In genomic region chr3:52634353-52634752, GRCm38 (mm10) we compare ENCODE assay signal across 8 mouse cellular contexts.
A peak's percentile ranks its signal among the peaks of the same experiment; 100 is the strongest.
DNase-seq lines count a peak whose midpoint lies in the region; ATAC-seq and TF ChIP-seq lines count a peak whose summit lies in the region.

No protein-coding gene starts in this region.

- DNase-seq in liver = peak; percentile 12
- DNase-seq in heart, postnatal 0 days (ENCODE audit: low spot score) = peak; percentile 44
- peak; percentile 76 for DNase-seq in lung, postnatal 25 days (ENCODE audit: low spot score)
- DNase-seq in thymus, postnatal 14 days = peak; percentile 76
- DNase-seq in forebrain, embryonic 11.5 days (ENCODE audit: low spot score) = no peak
- no peak for DNase-seq in ovary, postnatal 10 days (ENCODE audit: low spot score)
- DNase-seq in ovary, postnatal 14 days (ENCODE audit: low spot score) = no peak

- 22% methylated on average over 6 of the region's 6 CpGs for WGBS in liver, embryonic 12.5 days (ENCODE audit: insufficient replicate concordance)
- WGBS in heart, postnatal 0 days = 48% methylated on average over 6 of the region's 6 CpGs
- WGBS in forebrain, embryonic 11.5 days = 71% methylated on average over 6 of the region's 6 CpGs

- H3K27ac ChIP-seq in liver, embryonic 12.5 days = no peak overlapping the region
- H3K27ac ChIP-seq in heart, postnatal 0 days (ENCODE audit: low read depth) = peak overlapping the region; percentile 12; the same call in 1 of the 2 replicates
- no peak overlapping the region for H3K27ac ChIP-seq in forebrain, embryonic 11.5 days (ENCODE audit: low read depth, low read length)

- H3K4me1 ChIP-seq in liver, embryonic 12.5 days = peaks cover 4% of the 10 kb centered on the region; the same call in 1 of the 2 replicates
- H3K4me1 ChIP-seq in heart, postnatal 0 days (ENCODE audit: control insufficient read depth, insufficient read depth) = peaks cover 4% of the 10 kb centered on the region; the same call in 1 of the 2 replicates
- no peaks in the 10 kb centered on the region for H3K4me1 ChIP-seq in forebrain, embryonic 11.5 days (replicated peaks; ENCODE audit: control insufficient read depth, insufficient read depth, low read length)

- no peak for TF ChIP-seq CTCF in heart, postnatal 0 days (IDR thresholded peaks at IDR 0.05; ENCODE audit: low read depth)

- H3K27me3 ChIP-seq in liver, embryonic 12.5 days (replicated peaks) = no peaks in the 10 kb centered on the region
- no peaks in the 10 kb centered on the region for H3K27me3 ChIP-seq in heart, postnatal 0 days (ENCODE audit: control insufficient read depth, insufficient read depth, low read length)
- no peaks in the 10 kb centered on the region for H3K27me3 ChIP-seq in forebrain, embryonic 11.5 days (ENCODE audit: control insufficient read depth, insufficient read depth, low read length)

- no peak overlapping the region for H3K4me3 ChIP-seq in liver, embryonic 12.5 days
- H3K4me3 ChIP-seq in heart, postnatal 0 days (ENCODE audit: low read depth, low read length) = no peak overlapping the region
- H3K4me3 ChIP-seq in forebrain, embryonic 11.5 days (ENCODE audit: low read depth, low read length) = no peak overlapping the region

- TF ChIP-seq EP300 in heart, postnatal 0 days (IDR thresholded peaks at IDR 0.05; ENCODE audit: low read depth) = no peak

- no peak for ATAC-seq in liver, embryonic 12.5 days
- peak; percentile 55 for ATAC-seq in heart, postnatal 0 days (ENCODE audit: insufficient read depth, low read depth)
- no peak for ATAC-seq in forebrain, embryonic 11.5 days (replicated peaks; ENCODE audit: low FRiP score)

- H3K4me2 ChIP-seq in liver, embryonic 12.5 days = no peak overlapping the region
- no peak overlapping the region for H3K4me2 ChIP-seq in heart, postnatal 0 days (ENCODE audit: low read depth, low read length)
- no peak overlapping the region for H3K4me2 ChIP-seq in forebrain, embryonic 11.5 days (ENCODE audit: low read depth, low read length, severe bottlenecking)

- H3K9me3 ChIP-seq in liver, embryonic 12.5 days (replicated peaks) = no peaks in the 10 kb centered on the region
- H3K9me3 ChIP-seq in heart, postnatal 0 days (replicated peaks; ENCODE audit: control insufficient read depth, low read length) = no peaks in the 10 kb centered on the region
- no peaks in the 10 kb centered on the region for H3K9me3 ChIP-seq in forebrain, embryonic 11.5 days (ENCODE audit: control insufficient read depth, low read length)

- H3K9ac ChIP-seq in liver, embryonic 12.5 days = no peak overlapping the region
- H3K9ac ChIP-seq in heart, postnatal 0 days (replicated peaks; ENCODE audit: low read depth, low read length) = no peak overlapping the region
- no peak overlapping the region; the same call in 1 of the 2 replicates for H3K9ac ChIP-seq in forebrain, embryonic 11.5 days (ENCODE audit: low read length)

- no peaks in the 10 kb centered on the region for H3K36me3 ChIP-seq in liver, embryonic 12.5 days
- H3K36me3 ChIP-seq in heart, postnatal 0 days (replicated peaks; ENCODE audit: control insufficient read depth, insufficient read depth, low read length) = no peaks in the 10 kb centered on the region
- no peaks in the 10 kb centered on the region for H3K36me3 ChIP-seq in forebrain, embryonic 11.5 days (ENCODE audit: control insufficient read depth, insufficient read depth, low read length)

Comparison
In these comparisons a context has a peak if more than half of its experiments do, and no peak if none do; other contexts are left out.
1. DNase-seq: peak in liver (single experiment), heart, postnatal 0 days (single experiment), lung, postnatal 25 days (single experiment) and thymus, postnatal 14 days (single experiment); none in forebrain, embryonic 11.5 days (single experiment), ovary, postnatal 10 days (single experiment) and ovary, postnatal 14 days (single experiment).